Mouse (Mus musculus) effector memory CD4-positive, alpha-beta T cell, adult 7 months (primary cell): ENCODE results near the gene Gnat3. TPM values are rescaled to one million over a fixed set of nuclear protein-coding genes. Genes with fewer than 3 reads are reported as not detected.

Source experiments
- polyA plus RNA-seq: library from polyadenylated mRNA; unstranded; fragments of 100-300 nt; shearing (Covaris generic); gene quantifications from one replicate; pipeline ENCODE4 v1.2.1, GENCODE M21; 2017

The Gnat3 gene
- not detected for polyA plus RNA-seq

DNA sequence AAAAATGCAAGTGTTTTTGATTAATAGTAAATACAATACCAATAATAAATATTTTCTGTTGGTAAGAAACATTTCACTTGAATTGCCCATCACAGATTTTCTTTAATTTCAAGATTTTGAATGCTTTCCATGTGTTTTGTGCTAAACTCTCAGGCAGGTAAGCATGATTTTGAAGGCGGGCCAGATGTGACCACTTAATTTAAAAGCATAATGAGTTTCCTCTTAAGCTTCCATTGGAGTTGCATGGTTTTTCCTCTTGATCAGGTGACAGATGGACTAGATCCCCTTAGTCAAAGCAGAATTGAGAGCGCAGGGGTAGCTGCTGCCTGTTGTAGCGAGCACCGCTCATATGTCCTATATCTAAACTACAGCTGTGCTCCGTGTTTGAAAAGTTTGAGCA is at the start of gene Gnat3:
Gene Gnat3, plus strand, starts transcription at position 301 of the 400 bp plus-strand sequence.

Other genes with a start within 250 kb of the Gnat3 start
- gene Cd36, start 73.7 kb upstream of the Gnat3 start, polyA plus RNA-seq = 0.22 TPM